9 mouse cellular contexts compared by ENCODE assay signal in genomic region chr1:131964100-131964499, GRCm38 (mm10). TPM values are rescaled to one million over a fixed set of nuclear protein-coding genes. Genes with fewer than 3 reads are reported as not detected.
DNase-seq lines count a peak whose midpoint lies in the region; ATAC-seq and TF ChIP-seq lines count a peak whose summit lies in the region.
"Had no signal": no experiment of that assay in that cellular context is flagged by ENCODE, and none has a peak within 500 bp of the region (broad histone marks: within the 10 kb centered on the region; RNA-seq: fewer than 3 reads in every experiment).

No protein-coding gene starts in this region.

- H3K27me3 ChIP-seq in lung, postnatal 0 days (replicated peaks; ENCODE audit: insufficient read depth, low read length), result peaks cover 22% of the 10 kb centered on the region; the same call in 1 of the 2 replicates
- H3K27me3 ChIP-seq in heart, embryonic 15.5 days, result peaks cover 72% of the 10 kb centered on the region
- H3K27me3 ChIP-seq in limb, embryonic 14.5 days (ENCODE audit: control insufficient read depth, insufficient read depth, low read length), result peaks cover 29% of the 10 kb centered on the region
- no peaks in the 10 kb centered on the region; the same call in 1 of the 2 replicates for H3K27me3 ChIP-seq in stomach, postnatal 0 days (ENCODE audit: control insufficient read depth, insufficient read depth, low read length)
- peaks cover 1% of the 10 kb centered on the region; the same call in 1 of the 2 replicates for H3K27me3 ChIP-seq in cerebellum, adult 2 months (ENCODE audit: control insufficient read depth, insufficient read depth, low read length)

- H3K4me2 ChIP-seq in lung, postnatal 0 days (replicated peaks; ENCODE audit: low read depth, low read length), result peak overlapping the region; percentile 99; the same call in 1 of the 2 replicates
- peak overlapping the region; percentile 100 for H3K4me2 ChIP-seq in heart, embryonic 15.5 days
- H3K4me2 ChIP-seq in limb, embryonic 14.5 days (replicated peaks; ENCODE audit: low read depth, low read length, severe bottlenecking), result peak overlapping the region; percentile 99
- peak overlapping the region; percentile 99 for H3K4me2 ChIP-seq in stomach, postnatal 0 days (replicated peaks; ENCODE audit: low read depth)

- DNase-seq in lung, postnatal 0 days (ENCODE audit: low spot score), result no peak
- DNase-seq in lung, postnatal 14 days, result no peak
- DNase-seq in limb, embryonic 14.5 days (ENCODE audit: low spot score), result no peak
- no peak for DNase-seq in stomach, postnatal 0 days (ENCODE audit: low spot score)
- no peak for DNase-seq in cerebellum, adult 18-20 months
- no peak for DNase-seq in cerebellum, adult 2 months
- no peak for DNase-seq in cerebellum, adult 8-10 months
- DNase-seq: cerebellum, postnatal 25 days had no signal

- H3K27ac ChIP-seq in lung, postnatal 0 days (ENCODE audit: low read length), result no peak overlapping the region
- H3K27ac ChIP-seq in heart, embryonic 15.5 days, result no peak overlapping the region
- H3K27ac ChIP-seq in limb, embryonic 14.5 days (replicated peaks; ENCODE audit: low read depth, low read length), result no peak overlapping the region
- H3K27ac ChIP-seq in stomach, postnatal 0 days (replicated peaks), result no peak overlapping the region
- no peak overlapping the region for H3K27ac ChIP-seq in cerebellum, adult 2 months (ENCODE audit: insufficient read depth, low read length)

- H3K4me1 ChIP-seq in lung, postnatal 0 days (ENCODE audit: insufficient read depth, low read depth, low read length), result 0 out of 2 replicates have a peak, but pooled peaks cover 4% of the 10 kb centered on the region
- H3K4me1 ChIP-seq in heart, embryonic 15.5 days (replicated peaks), result peaks cover 23% of the 10 kb centered on the region
- H3K4me1 ChIP-seq in limb, embryonic 14.5 days (ENCODE audit: control insufficient read depth, insufficient read depth, low read length), result peaks cover 9% of the 10 kb centered on the region; the same call in 1 of the 2 replicates
- H3K4me1 ChIP-seq in stomach, postnatal 0 days (replicated peaks; ENCODE audit: control insufficient read depth, insufficient read depth), result no peaks in the 10 kb centered on the region
- no peaks in the 10 kb centered on the region; the same call in 1 of the 2 replicates for H3K4me1 ChIP-seq in cerebellum, adult 2 months (ENCODE audit: control insufficient read depth, insufficient read depth, low read length)

- ATAC-seq in lung, postnatal 0 days, result no peak
- ATAC-seq in heart, embryonic 15.5 days (replicated peaks; ENCODE audit: insufficient number of reproducible peaks, insufficient read depth, low FRiP score, low read depth), result no peak
- no peak for ATAC-seq in limb, embryonic 14.5 days (ENCODE audit: low FRiP score, low read depth)
- no peak for ATAC-seq in stomach, postnatal 0 days (ENCODE audit: low FRiP score, low TSS enrichment)

- H3K9ac ChIP-seq in lung, postnatal 0 days (replicated peaks; ENCODE audit: low read depth), result no peak overlapping the region
- no peak overlapping the region for H3K9ac ChIP-seq in heart, embryonic 15.5 days
- no peak overlapping the region for H3K9ac ChIP-seq in limb, embryonic 14.5 days (ENCODE audit: low read depth, low read length, severe bottlenecking)
- peak overlapping the region; percentile 69; the same call in 1 of the 2 replicates for H3K9ac ChIP-seq in stomach, postnatal 0 days (ENCODE audit: low read length)

- H3K36me3 ChIP-seq in lung, postnatal 0 days (ENCODE audit: insufficient read depth, low read length), result no peaks in the 10 kb centered on the region
- H3K36me3 ChIP-seq in heart, embryonic 15.5 days, result no peaks in the 10 kb centered on the region
- no peaks in the 10 kb centered on the region for H3K36me3 ChIP-seq in limb, embryonic 14.5 days (ENCODE audit: control insufficient read depth, insufficient read depth, low read length)
- H3K36me3 ChIP-seq in stomach, postnatal 0 days (ENCODE audit: control insufficient read depth, insufficient read depth, low read length), result no peaks in the 10 kb centered on the region

- WGBS in lung, postnatal 0 days, result 50% methylated on average over 5 of the region's 5 CpGs
- 26% methylated on average over 5 of the region's 5 CpGs for WGBS in heart, embryonic 15.5 days
- 41% methylated on average over 5 of the region's 5 CpGs for WGBS in limb, embryonic 14.5 days
- 64% methylated on average over 5 of the region's 5 CpGs for WGBS in stomach, postnatal 0 days
- WGBS in cerebellum, adult 2 months, result 74% methylated on average over 5 of the region's 5 CpGs

- no peak for TF ChIP-seq POLR2A in limb, embryonic 14.5 days (IDR thresholded peaks at IDR 0.05; ENCODE audit: borderline replicate concordance, extremely low read depth, insufficient read depth, insufficient read length)
- TF ChIP-seq POLR2A in cerebellum, adult 2 months (IDR thresholded peaks at IDR 0.05; ENCODE audit: borderline replicate concordance, insufficient read depth, low read length), result no peak

- no peaks in the 10 kb centered on the region for H3K9me3 ChIP-seq in lung, postnatal 0 days (ENCODE audit: low read length)
- H3K9me3 ChIP-seq in heart, embryonic 15.5 days (replicated peaks), result no peaks in the 10 kb centered on the region
- H3K9me3 ChIP-seq in limb, embryonic 14.5 days (ENCODE audit: control insufficient read depth, low read length), result no peaks in the 10 kb centered on the region
- H3K9me3 ChIP-seq in stomach, postnatal 0 days (ENCODE audit: control insufficient read depth, low read length), result no peaks in the 10 kb centered on the region

- TF ChIP-seq CTCF in lung, postnatal 0 days (IDR thresholded peaks at IDR 0.05), result no peak
- no peak for TF ChIP-seq CTCF in stomach, postnatal 0 days (IDR thresholded peaks at IDR 0.05; ENCODE audit: low read depth)
- no peak for TF ChIP-seq CTCF in cerebellum, adult 2 months (IDR thresholded peaks at IDR 0.05; ENCODE audit: borderline replicate concordance, insufficient read depth, low read depth, low read length)

- TF ChIP-seq EP300 in lung, postnatal 0 days (IDR thresholded peaks at IDR 0.05), result no peak
- TF ChIP-seq EP300 in stomach, postnatal 0 days (optimal IDR thresholded peaks at IDR 0.05), result no peak

- H3K4me3 ChIP-seq in lung, postnatal 0 days (ENCODE audit: low read depth, low read length), result no peak overlapping the region
- peak overlapping the region; percentile 79 for H3K4me3 ChIP-seq in heart, embryonic 15.5 days
- peak overlapping the region; percentile 73; the same call in 1 of the 2 replicates for H3K4me3 ChIP-seq in limb, embryonic 14.5 days (replicated peaks; ENCODE audit: low read length)
- peak overlapping the region; percentile 69 for H3K4me3 ChIP-seq in stomach, postnatal 0 days (ENCODE audit: low read depth, low read length)
- no peak overlapping the region for H3K4me3 ChIP-seq in cerebellum, adult 2 months (replicated peaks; ENCODE audit: insufficient read depth, low read depth, low read length)

RNA-seq across cellular contexts. Expression of gene Slc45a3, which starts 1.3 kb away (rescaled TPM):
- polyA plus RNA-seq in lung, postnatal 0 days (2015; fragmentation: Nextera tagmentation; extraction: Ambion mirVana), result 5.7 and 6.9 TPM in 2 replicates
- polyA plus RNA-seq in heart, embryonic 15.5 days (2015; fragmentation: Nextera tagmentation; extraction: Ambion mirVana), result 4.0 and 6.0 TPM in 2 replicates
- 9.9 and 13.1 TPM in 2 replicates for polyA plus RNA-seq in limb, embryonic 14.5 days (2012; rRNA removed)
- 10.5 and 11.1 TPM in 2 replicates for polyA plus RNA-seq in limb, embryonic 14.5 days (2014; fragmentation: Nextera tagmentation; extraction: Ambion mirVana)
- polyA plus RNA-seq in stomach, postnatal 0 days (2015; fragmentation: Nextera tagmentation; extraction: Ambion mirVana), result 18.4 and 23.3 TPM in 2 replicates
- polyA plus RNA-seq in cerebellum, adult 2 months (2012; rRNA removed), result 4.3 and 4.5 TPM in 2 replicates

RNA-seq across cellular contexts. Expression of gene Elk4, which starts 43.3 kb away (rescaled TPM):
- polyA plus RNA-seq in lung, postnatal 0 days (2015; fragmentation: Nextera tagmentation; extraction: Ambion mirVana), result 26.3 and 28.0 TPM in 2 replicates
- 14.2 and 20.3 TPM in 2 replicates for polyA plus RNA-seq in heart, embryonic 15.5 days (2015; fragmentation: Nextera tagmentation; extraction: Ambion mirVana)
- 26.8 and 30.0 TPM in 2 replicates for polyA plus RNA-seq in limb, embryonic 14.5 days (2012; rRNA removed)
- 36.6 and 38.8 TPM in 2 replicates for polyA plus RNA-seq in limb, embryonic 14.5 days (2014; fragmentation: Nextera tagmentation; extraction: Ambion mirVana)
- 13.8 and 14.3 TPM in 2 replicates for polyA plus RNA-seq in stomach, postnatal 0 days (2015; fragmentation: Nextera tagmentation; extraction: Ambion mirVana)
- polyA plus RNA-seq in cerebellum, adult 2 months (2012; rRNA removed), result 17.6 and 18.6 TPM in 2 replicates

RNA-seq across cellular contexts. Expression of gene Nucks1, which starts 53.8 kb away (rescaled TPM):
- 19.1 and 20.9 TPM in 2 replicates for polyA plus RNA-seq in lung, postnatal 0 days (2015; fragmentation: Nextera tagmentation; extraction: Ambion mirVana)
- 41.6 and 42.3 TPM in 2 replicates for polyA plus RNA-seq in heart, embryonic 15.5 days (2015; fragmentation: Nextera tagmentation; extraction: Ambion mirVana)
- polyA plus RNA-seq in limb, embryonic 14.5 days (2012; rRNA removed), result 68.0 and 68.4 TPM in 2 replicates
- polyA plus RNA-seq in limb, embryonic 14.5 days (2014; fragmentation: Nextera tagmentation; extraction: Ambion mirVana), result 52.0 and 53.9 TPM in 2 replicates
- polyA plus RNA-seq in stomach, postnatal 0 days (2015; fragmentation: Nextera tagmentation; extraction: Ambion mirVana), result 24.2 and 30.4 TPM in 2 replicates
- 47.4 and 49.5 TPM in 2 replicates for polyA plus RNA-seq in cerebellum, adult 2 months (2012; rRNA removed)

Comparison
In these comparisons a context has a peak if more than half of its experiments do, and no peak if none do; other contexts are left out.
1. H3K4me3 ChIP-seq: peak in heart, embryonic 15.5 days (single experiment), limb, embryonic 14.5 days (single experiment) and stomach, postnatal 0 days (single experiment); none in lung, postnatal 0 days (single experiment) and cerebellum, adult 2 months (single experiment).
2. Peak in every context shown above with its lines, with median percentiles within 50 percentile points of each other: H3K4me2 ChIP-seq.